Mouse (Mus musculus) heart, adult 2 months (tissue): ENCODE data around the gene Tlr2.

ENCODE experiments used
- CTCF ChIP-seq: fragments of 200-600 bp; IDR thresholded peaks from 2 replicates; pipeline ENCODE4 v1.8.1; 2022; ENCODE audit warnings: antibody characterized with exemption, mild to moderate bottlenecking, moderate library complexity
- POLR2A ChIP-seq: fragments of 200-500 bp; IDR thresholded peaks from 2 replicates; pipeline ENCODE4 v1.6.1; 2011; ENCODE audit warnings: mild to moderate bottlenecking, low read depth, low read length, control low read depth; ENCODE audit not compliant: insufficient read depth

DNA sequence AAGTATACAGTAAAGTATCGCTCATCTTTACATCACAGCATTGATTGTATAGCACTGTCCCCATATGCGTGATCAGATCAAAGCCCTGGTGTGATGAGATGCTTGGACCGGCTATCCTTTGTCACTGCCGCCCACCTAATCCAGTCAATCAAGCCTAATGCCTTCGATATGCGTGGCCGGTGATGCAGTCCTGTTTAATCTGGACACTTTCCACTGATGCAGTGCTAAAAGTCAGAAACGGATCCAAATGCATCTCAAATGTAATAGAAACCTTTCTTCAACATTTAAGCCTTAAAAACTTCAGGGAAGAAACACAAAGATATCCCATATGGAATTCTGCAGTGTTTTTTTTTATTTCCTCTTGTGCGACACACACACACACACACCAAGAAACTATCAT lies 13.9 kb downstream of the Tlr2 start:
- TF ChIP-seq CTCF, result no peak
- TF ChIP-seq POLR2A, result no peak
